Mouse (Mus musculus): ENCODE measurements around the gene Syap1. TPM values are rescaled to one million over a fixed set of nuclear protein-coding genes. Genes with fewer than 3 reads are reported as not detected.

The Syap1 gene
- 43.4 TPM for polyA plus RNA-seq (2017; shearing (Covaris generic))

GRCm38 (mm10) chrX:162887931-162888511, at the start of gene Syap1:
Gene Syap1 (minus strand): TSS chrX:162888447.

DNA sequence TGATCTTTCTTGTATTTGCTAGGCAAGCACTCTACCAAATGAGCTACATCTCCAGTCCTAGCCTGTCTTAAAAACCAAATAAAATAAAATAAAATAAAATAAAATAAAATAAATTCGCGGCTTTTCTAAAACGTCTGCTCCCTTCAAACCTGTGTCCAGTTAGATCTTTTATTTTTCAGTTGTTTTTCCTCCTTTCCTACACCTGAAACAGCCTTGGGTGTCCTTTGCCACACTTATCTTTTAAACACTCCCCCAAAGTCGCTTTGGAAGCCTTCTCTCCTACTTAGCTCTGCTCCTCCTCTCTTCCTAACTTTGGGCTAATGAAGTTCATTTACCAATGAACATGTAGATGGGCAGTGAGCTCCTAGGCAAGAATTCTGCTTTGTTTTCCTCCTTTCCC, 12.7 kb upstream of the Syap1 start, which contains the start of gene Ctps2:
TSS of gene Ctps2 (plus strand) at position 301 of the 400 bp plus-strand sequence.

DNA sequence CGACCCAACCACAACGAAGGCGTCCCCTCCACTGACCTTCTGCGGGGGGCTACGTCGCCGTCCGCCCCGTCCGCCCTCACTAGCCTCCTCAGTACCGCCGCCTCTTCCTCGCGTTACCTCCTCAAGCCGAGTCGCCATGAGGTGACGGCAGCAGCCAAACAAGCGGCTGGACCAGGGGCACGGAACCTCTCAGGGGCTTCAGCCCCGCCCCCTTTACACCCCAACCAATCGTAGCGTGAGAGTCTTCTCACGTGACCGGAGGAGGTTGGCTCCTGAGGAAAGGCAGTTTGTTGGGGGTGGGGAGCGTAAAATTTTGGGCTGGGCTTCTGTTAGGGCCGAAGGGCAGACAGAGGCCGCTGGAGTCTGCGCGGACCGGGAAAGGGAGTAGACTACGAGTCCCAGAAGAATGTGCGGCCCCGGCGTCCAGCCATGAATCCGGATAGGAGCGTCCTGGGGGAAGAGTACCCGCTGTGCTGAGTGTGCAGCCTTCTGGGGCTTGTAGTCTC, 59.0 kb downstream of the Syap1 start, which contains the start of gene Txlng:
TSS of gene Txlng (minus strand) at position 252 of the 506 bp plus-strand sequence.

Other genes with a start within 250 kb of the Syap1 start
- gene Reps2, start 244.8 kb downstream of the Syap1 start, polyA plus RNA-seq (2017; shearing (Covaris generic)): not detected
- gene Rbbp7, start 128.0 kb downstream of the Syap1 start, polyA plus RNA-seq (2017; shearing (Covaris generic)): 211 TPM
- 17.2 TPM for gene Txlng, start 59.0 kb downstream of the Syap1 start, polyA plus RNA-seq (2017; shearing (Covaris generic))
- 238 TPM for gene Ctps2, start 12.8 kb upstream of the Syap1 start, polyA plus RNA-seq (2017; shearing (Covaris generic))
- gene S100g, start 76.2 kb upstream of the Syap1 start, polyA plus RNA-seq (2017; shearing (Covaris generic)): 2.1 TPM